Mouse (Mus musculus) Muller cell, postnatal 12 days (primary cell): ENCODE results near the gene Olfr1047.
"Not testable (repeated sequence)": the region's sequence is repeated elsewhere in the genome, so short reads cannot be mapped to it uniquely, and the experiment has no call there.

Experiments
- DNase-seq: peaks from one replicate; pipeline ENCODE4 v3.0.0-alpha.2; 2015; ENCODE audit errors: inconsistent ontology term

The Olfr1047 gene

DNA sequence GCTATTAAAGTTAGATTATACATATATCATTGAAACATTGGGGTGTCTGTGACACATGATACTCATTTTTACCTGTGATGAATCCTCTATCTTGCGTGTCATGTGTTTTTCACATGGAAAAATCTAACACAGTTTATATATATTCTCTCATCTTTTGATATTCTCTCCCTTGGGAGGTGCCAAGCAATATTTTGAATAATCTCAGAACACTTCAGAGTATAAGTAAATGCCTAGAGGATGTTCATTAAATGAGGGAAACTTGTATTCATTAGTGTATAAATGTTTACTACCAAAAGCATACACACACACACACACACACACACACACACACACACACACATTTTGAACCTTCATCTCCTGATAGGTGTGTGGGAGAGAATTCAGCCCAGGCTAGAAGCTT is at the start of gene Olfr1047:
Gene Olfr1047, minus strand, starts transcription at position 101 of the 400 bp plus-strand sequence.
- no peak for DNase-seq

DNA sequence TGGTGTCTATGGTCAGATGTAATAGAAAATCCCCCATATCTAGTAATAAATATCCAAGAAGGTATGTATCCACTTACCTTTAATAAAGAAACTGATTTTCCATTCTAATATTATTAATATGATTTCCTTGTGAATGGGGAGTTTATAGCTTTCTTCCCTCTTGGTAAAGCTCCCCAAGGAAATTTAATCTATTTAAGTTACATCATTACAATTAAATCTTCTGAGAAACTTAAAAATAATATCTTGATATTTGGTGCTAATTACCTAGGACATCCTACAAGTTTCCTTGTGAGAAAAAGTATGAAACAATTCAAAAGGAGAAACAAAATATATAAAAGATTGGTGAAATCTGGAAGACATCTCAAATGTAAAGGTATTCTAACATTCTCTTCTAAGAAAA is 47.8 kb upstream of the Olfr1047 start, which contains the start of gene Olfr1051:
Gene Olfr1051, minus strand, starts transcription at position 101 of the 400 bp plus-strand sequence.
- DNase-seq = not testable (repeated sequence)

DNA sequence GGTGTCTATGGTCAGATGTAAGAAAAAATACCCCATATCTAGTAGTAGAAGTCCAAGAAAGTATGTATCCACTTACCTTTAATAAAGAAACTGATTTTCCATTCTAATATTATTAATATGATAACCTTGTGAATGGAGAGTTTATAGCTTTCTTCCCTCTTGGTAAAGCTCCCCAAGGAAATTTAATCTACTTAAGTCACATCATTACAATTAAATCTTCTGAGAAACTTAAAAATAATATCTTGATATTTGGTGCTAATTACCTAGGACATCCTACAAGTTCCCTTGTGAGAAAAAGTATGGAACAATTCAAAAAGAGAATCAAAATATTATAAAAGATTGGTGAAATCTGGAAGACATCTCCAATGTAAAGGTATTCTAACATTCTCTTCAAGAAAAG is 27.0 kb upstream of the Olfr1047 start, which contains the start of gene Olfr1049:
Gene Olfr1049, minus strand, starts transcription at position 101 of the 400 bp plus-strand sequence.
- not testable (repeated sequence) for DNase-seq

DNA sequence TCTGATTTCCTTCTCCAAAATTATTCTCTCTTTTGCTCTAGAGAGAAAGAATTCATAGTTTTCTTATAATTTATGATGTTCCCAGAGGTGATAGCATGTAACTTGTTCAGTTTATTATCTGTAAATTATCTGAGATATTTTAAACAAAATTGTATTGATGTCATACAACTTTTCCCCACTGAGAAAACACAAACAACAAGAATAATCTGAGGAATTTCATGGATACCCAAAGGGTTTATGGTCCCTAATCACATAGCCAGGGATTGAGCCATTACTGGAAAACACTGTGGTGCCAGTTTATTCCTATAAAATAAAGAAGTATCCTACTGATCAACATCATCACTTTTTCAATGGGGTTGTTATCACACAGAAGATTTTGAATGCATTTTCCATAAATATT is 9.0 kb upstream of the Olfr1047 start, which contains the start of gene Olfr1048:
Gene Olfr1048, minus strand, starts transcription at position 101 of the 400 bp plus-strand sequence.
- no peak for DNase-seq

DNA sequence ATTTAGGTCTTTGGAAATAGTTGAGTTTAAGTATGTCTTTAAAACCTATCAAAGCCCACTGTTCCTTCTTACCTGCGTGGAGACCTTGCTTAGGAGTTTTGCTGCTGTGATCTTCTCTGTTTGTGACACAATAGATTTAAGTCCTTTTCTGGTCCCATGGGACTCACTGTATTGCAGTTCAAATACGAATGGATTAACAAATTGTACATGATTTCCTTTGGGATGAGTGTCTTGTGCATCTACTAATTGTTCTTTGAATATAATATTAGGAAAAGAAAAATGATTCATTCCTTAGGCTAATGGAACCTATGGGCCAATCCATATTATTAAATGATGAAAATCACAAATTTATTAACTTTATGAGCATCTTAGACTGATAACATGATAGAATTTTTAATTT is 12.0 kb downstream of the Olfr1047 start, which contains the start of gene Olfr1046:
Gene Olfr1046, minus strand, starts transcription at position 101 of the 400 bp plus-strand sequence.
- DNase-seq = no peak

DNA sequence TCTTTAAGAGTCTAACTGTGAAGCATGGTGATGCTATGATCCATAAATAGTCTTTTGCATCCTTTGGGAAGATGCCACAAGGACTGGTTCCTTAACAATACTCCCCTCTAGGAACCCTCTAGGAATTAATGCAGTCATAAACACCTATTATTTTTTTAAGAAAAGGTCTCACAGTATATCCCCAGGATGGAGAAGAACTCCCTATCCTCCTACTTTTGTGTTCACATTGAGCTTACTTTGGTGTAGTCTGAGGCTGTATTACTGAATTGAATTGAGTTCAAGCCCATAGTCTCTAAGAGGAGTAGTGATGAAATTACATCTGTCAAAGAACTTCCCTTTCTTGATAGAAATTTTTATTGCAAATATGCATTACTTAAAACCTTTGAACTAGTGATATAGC is 28.3 kb downstream of the Olfr1047 start, which contains the start of gene Olfr1045:
Gene Olfr1045, minus strand, starts transcription at position 101 of the 400 bp plus-strand sequence.
- no peak for DNase-seq

DNA sequence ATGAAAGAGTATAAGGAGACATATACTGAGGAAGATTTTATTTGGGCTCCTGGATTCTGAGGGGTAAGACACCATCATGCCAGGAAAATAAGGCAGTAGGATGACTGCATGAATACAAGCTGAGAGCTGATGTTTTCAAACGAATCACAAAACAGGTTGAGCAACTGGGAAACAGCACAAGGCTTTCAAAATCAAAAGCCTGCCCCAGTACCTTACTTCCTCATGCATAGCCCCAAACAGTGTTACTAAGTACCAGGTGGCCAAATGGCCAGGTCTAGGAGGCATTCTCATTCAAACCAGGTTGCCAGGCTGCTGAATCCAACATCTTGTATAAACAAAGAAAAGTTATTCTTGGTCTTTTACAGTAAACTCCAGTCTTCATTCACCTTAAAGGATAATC is 35.3 kb downstream of the Olfr1047 start:
- no peak for DNase-seq

DNA sequence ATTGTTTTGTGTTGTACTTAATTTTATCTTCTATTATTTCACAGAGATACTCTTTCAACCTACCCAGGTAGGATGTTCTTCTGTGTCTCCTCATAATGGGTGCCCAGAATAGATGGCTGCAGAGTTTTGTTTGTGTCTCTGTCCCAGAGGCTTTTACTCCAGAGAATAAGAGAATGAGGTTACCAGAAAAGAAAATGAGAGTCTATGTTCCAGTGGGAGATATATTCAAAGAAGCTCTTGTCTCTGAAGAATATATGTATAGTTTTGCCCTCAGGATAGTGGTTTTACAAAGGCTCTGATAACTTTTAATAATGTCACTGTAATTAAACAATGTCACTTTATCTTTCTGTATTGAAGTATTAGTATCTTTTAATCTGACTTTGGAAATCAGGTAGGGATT is 45.6 kb downstream of the Olfr1047 start, which contains the start of gene Olfr52:
Gene Olfr52, minus strand, starts transcription at position 101 of the 400 bp plus-strand sequence.
- no peak for DNase-seq

DNA sequence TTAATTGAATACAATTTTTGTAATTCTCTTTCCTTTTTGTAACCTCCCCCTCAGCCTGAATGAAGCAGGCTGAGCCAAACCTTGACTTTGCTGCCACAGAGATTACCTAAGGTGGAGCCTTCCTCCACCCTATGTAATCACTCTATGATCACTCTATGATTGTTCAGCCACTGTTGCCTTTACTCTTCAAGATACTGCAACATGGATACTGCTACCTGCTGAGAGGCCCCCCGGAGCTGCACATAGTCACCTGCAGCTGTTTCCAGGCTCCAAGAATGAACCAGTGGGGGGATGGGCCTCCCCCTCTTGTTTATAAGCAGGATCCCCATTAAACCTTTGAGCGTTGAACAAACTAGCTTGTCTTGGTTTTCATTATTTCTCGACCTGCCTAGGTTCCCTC is 51.3 kb downstream of the Olfr1047 start:
- DNase-seq = no peak

DNA sequence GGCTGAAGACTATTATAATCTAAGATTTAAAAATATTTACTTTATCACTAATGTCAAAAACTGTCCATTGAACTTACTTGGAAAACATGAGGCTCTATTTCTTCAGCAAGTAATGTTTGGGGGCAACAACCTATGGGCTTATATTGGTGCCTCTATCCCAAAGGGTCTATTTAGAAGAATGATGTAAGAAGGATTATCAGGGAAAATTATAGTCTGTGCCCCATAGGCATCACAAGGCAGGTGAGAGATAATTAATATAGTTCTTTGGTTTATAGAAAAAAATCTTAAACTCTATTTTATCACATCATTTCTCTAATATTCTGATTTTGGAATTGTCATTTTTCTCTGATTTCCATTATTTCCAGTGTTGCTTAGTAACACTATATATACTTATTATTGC is 53.5 kb downstream of the Olfr1047 start, which contains the start of gene Olfr1044:
Gene Olfr1044, minus strand, starts transcription at position 101 of the 400 bp plus-strand sequence.
- DNase-seq = no peak
